Mouse (Mus musculus) liver, embryonic 14.5 days (tissue): ENCODE data around the gene Raph1.

Source experiments
- CTCF ChIP-seq: IDR thresholded peaks from 2 replicates; pipeline ENCODE4 v1.5.1; 2016; ENCODE audit warnings: antibody characterized with exemption, low read depth, control low read depth
- EP300 ChIP-seq: IDR thresholded peaks from 2 replicates; pipeline ENCODE4 v1.6.1; 2016; ENCODE audit warnings: antibody characterized with exemption, low read depth

- TF ChIP-seq CTCF = no peak
- TF ChIP-seq EP300 = no peak
These were observed 417 bp upstream of the Raph1 start for GRCm38 (mm10) chr1:60567321-60567720.
